Mouse (Mus musculus) stomach, embryonic 14.5 days (tissue): ENCODE results near the gene Nf1. TPM values are rescaled to one million over a fixed set of nuclear protein-coding genes. Genes with fewer than 3 reads are reported as not detected.

Source experiments
- ATAC-seq: fragments of 200-750 bp; cut with Nextera tagmentation; 2 replicates; pipeline ENCODE4 v1.8.0; 2017; ENCODE audit warnings: low read depth, moderate TSS enrichment; ENCODE audit not compliant: insufficient number of reproducible peaks, insufficient read depth, low FRiP score
- H3K27ac ChIP-seq: fragments of 300-500 bp; sonication (generic); 2 replicates; pipeline ENCODE4 v1.5.1; 2014; ENCODE audit warnings: mild to moderate bottlenecking, low read length, moderate library complexity, mixed read lengths
- H3K27me3 ChIP-seq: fragments of 300-500 bp; sonication (generic); 2 replicates; pipeline ENCODE4 v1.6.1; 2014; ENCODE audit warnings: low read length, control low read depth, mixed read lengths; ENCODE audit not compliant: control insufficient read depth, insufficient read depth
- H3K36me3 ChIP-seq: fragments of 300-500 bp; sonication (generic); 2 replicates; pipeline ENCODE4 v1.6.1; 2014; ENCODE audit warnings: mild to moderate bottlenecking, control low read depth, low read length, moderate library complexity, mixed read lengths; ENCODE audit not compliant: control insufficient read depth, insufficient read depth
- H3K4me1 ChIP-seq: fragments of 300-500 bp; sonication (generic); 2 replicates; pipeline ENCODE4 v1.6.1; 2014; ENCODE audit warnings: low read length, control low read depth, mixed read lengths; ENCODE audit not compliant: control insufficient read depth, insufficient read depth
- H3K4me2 ChIP-seq: fragments of 300-500 bp; sonication (generic); replicated peaks from 2 replicates; pipeline ENCODE4 v1.6.1; 2014; ENCODE audit warnings: low read depth, low read length, control low read depth
- H3K4me3 ChIP-seq: fragments of 300-500 bp; sonication (generic); 2 replicates; pipeline ENCODE4 v1.5.1; 2014; ENCODE audit warnings: low read depth, low read length, control low read depth
- H3K9ac ChIP-seq: fragments of 300-500 bp; sonication (generic); replicated peaks from 2 replicates; pipeline ENCODE4 v1.6.1; 2014; ENCODE audit warnings: low read depth, mild to moderate bottlenecking, control low read depth, low read length, moderate library complexity, mixed read lengths
- H3K9me3 ChIP-seq: fragments of 300-500 bp; sonication (generic); 2 replicates; pipeline ENCODE4 v1.6.1; 2016; ENCODE audit warnings: low read depth, low read length, control low read depth; ENCODE audit not compliant: control insufficient read depth
- WGBS: fragments of 180-500 bp; shearing (Covaris S2); extraction: QIAGEN DNeasy Blood & Tissue Kit; methylation state at CpG from one replicate; pipeline ENCODE4 v1.1.7; 2014; 5-methylcytosine and 5-hydroxymethylcytosine counted together
- polyA plus RNA-seq: library from polyadenylated mRNA; unstranded; fragments of >200 nt; fragmentation: Nextera tagmentation; extraction: Ambion mirVana; gene quantifications from 2 replicates; pipeline ENCODE4 v1.2.1, GENCODE M21; 2014

Nf1 gene
- polyA plus RNA-seq, 1 experiment from 2014 or later: 16.9 TPM

DNA sequence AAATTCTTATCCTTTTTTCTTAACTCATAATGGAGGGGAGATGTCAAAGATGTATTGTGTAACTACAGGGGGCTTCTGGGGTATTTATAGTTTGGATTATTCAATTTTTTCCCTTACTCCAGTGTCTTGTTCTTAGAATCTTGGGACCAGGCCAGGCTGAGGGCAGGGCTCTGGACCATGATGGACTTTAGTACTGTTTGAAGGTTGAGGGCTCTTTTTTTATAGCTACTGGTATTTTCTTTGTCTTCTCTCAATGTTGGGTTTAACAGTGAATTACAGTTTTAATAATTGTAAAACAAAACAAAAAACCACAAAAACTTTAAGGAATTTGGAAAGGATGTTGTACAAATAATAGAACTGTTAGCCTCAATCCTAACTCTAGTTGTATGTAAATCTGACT lies 113.5 kb downstream of the Nf1 start:
- ATAC-seq: no peak
- H3K27ac ChIP-seq: no peak overlapping the region
- no peaks in the 10 kb centered on the region for H3K27me3 ChIP-seq
- H3K9me3 ChIP-seq: no peaks in the 10 kb centered on the region
- H3K4me2 ChIP-seq: no peak overlapping the region
- H3K9ac ChIP-seq: no peak overlapping the region
- no peaks in the 10 kb centered on the region for H3K4me1 ChIP-seq
- no peak overlapping the region for H3K4me3 ChIP-seq
- peaks cover 35% of the 10 kb centered on the region for H3K36me3 ChIP-seq

- Histone ChIP-seq H3K4me3 (no peak overlapping the region), H3K27me3 (no peaks in the 10 kb centered on the region), H3K9me3 (no peaks in the 10 kb centered on the region), H3K9ac (no peak overlapping the region), H3K4me2 (no peak overlapping the region), H3K4me1 (no peaks in the 10 kb centered on the region), H3K27ac (no peak overlapping the region), H3K36me3 (peaks cover 24% of the 10 kb centered on the region)
- 78% methylated on average over 3 of the region's 3 CpGs for WGBS
- ATAC-seq: no peak
Measured at GRCm38 (mm10) chr11:79457928-79458327, 118.4 kb downstream of the Nf1 start.

DNA sequence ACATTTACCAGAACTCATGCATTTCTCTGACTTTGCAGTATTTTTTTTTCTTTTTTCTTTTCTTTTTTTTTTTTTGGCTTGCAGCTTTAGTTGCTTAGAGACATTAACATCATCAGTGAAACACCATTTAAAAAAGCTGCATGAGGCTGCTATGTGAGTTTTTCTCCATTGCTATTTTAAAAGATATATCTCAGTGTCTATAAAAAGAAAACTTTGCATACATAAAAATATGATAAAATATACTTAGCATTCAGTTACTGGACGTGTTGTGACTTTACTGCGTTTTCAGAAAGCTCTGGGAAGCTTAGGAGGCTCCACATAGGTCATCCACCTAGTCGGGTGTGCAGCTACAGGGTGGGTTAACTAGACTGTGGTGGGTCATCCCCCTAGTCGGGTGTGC lies 120.4 kb downstream of the Nf1 start:
- Histone ChIP-seq H3K9me3 (no peaks in the 10 kb centered on the region), H3K4me3 (no peak overlapping the region), H3K4me1 (no peaks in the 10 kb centered on the region), H3K27me3 (no peaks in the 10 kb centered on the region), H3K9ac (no peak overlapping the region), H3K36me3 (peaks cover 23% of the 10 kb centered on the region; the same call in 1 of the 2 replicates), H3K27ac (no peak overlapping the region), H3K4me2 (no peak overlapping the region)
- no peak for ATAC-seq
- WGBS: 92% methylated on average over 4 of the region's 4 CpGs

DNA sequence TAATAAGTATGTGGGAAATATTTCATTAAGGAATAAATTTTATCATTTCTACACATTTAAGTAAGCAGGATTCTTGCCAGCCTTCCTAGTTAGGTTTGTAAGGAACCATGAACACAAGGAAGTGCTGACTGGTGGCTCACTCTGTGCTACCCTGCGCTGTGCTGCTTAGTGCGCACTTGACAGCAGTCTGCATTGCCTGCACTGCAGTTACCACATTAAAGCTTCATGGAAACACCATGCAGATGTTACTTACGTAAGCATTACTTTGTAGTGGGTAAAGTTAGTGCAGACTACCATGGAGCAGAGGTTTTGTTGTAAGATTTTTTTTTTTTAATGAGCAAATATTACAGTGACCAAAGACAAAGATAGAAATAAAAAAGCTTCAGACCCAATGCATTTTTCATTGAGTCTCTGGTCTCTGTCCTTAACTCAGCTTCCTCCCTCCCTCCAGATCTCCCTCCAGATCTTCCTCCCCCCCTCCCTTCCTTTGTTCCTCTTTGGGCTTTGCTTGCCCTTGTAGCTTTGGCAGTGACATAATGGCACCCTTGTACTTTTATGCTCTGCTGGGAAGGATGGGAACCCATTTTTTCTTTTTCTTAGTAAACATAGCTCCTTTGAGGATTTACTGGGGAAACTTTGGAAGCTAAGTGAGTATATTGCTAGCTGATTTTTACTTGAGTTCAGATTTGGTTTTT lies 121.4 kb downstream of the Nf1 start:
- Histone ChIP-seq H3K9ac (no peak overlapping the region), H3K36me3 (peaks cover 20% of the 10 kb centered on the region; the same call in 1 of the 2 replicates), H3K9me3 (no peaks in the 10 kb centered on the region), H3K4me1 (no peaks in the 10 kb centered on the region), H3K27me3 (no peaks in the 10 kb centered on the region), H3K4me2 (no peak overlapping the region), H3K27ac (no peak overlapping the region), H3K4me3 (no peak overlapping the region)
- WGBS: 91% methylated on average over 3 of the region's 3 CpGs
- ATAC-seq: no peak

GRCm38 (mm10) chr11:79468097-79468496 lies 128.6 kb downstream of the Nf1 start:
- Histone ChIP-seq H3K27ac (no peak overlapping the region), H3K27me3 (no peaks in the 10 kb centered on the region)

DNA sequence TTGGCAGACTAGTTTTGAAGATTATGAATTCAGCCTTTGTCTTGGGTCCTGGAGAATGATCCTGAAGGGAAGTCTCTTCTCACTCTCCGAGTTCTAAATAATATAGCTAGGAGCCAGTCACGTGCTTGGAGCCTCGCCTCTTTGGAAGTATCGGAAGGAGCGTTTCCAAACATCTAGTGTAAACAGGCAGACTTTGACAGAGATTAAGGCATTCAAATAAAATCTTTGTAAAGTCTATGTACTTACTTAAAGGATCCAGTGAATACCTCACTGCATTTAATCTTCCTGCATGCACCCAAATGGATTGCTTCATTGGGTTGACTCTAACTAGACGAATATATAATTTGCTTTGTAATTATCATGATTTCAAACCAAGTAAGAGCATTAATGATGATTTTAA lies 143.9 kb downstream of the Nf1 start:
- Histone ChIP-seq H3K36me3 (peaks cover under 1% of the 10 kb centered on the region), H3K9ac (no peak overlapping the region), H3K27ac (no peak overlapping the region), H3K27me3 (no peaks in the 10 kb centered on the region), H3K9me3 (no peaks in the 10 kb centered on the region), H3K4me2 (no peak overlapping the region), H3K4me3 (no peak overlapping the region), H3K4me1 (0 out of 2 replicates have a peak, but pooled peaks cover 3% of the 10 kb centered on the region)
- no peak for ATAC-seq
- 59% methylated on average over 6 of the region's 6 CpGs for WGBS

More at GRCm38 (mm10) chr11:79468097-79468496, 128.6 kb downstream of the Nf1 start:
- ATAC-seq: no peak
- Histone ChIP-seq H3K9me3 (no peaks in the 10 kb centered on the region), H3K4me3 (no peak overlapping the region), H3K4me1 (no peaks in the 10 kb centered on the region), H3K9ac (no peak overlapping the region), H3K4me2 (no peak overlapping the region), H3K36me3 (peaks cover 39% of the 10 kb centered on the region)
- 67% methylated on average over 1 of the region's 1 CpGs for WGBS

- Histone ChIP-seq H3K9me3 (no peaks in the 10 kb centered on the region), H3K36me3 (peaks cover under 1% of the 10 kb centered on the region; the same call in 1 of the 2 replicates), H3K4me2 (no peak overlapping the region), H3K9ac (no peak overlapping the region), H3K27ac (no peak overlapping the region), H3K27me3 (no peaks in the 10 kb centered on the region), H3K4me3 (no peak overlapping the region), H3K4me1 (peaks cover 3% of the 10 kb centered on the region; the same call in 1 of the 2 replicates)
- ATAC-seq: no peak
- 60% methylated on average over 7 of the region's 7 CpGs for WGBS
Measured at GRCm38 (mm10) chr11:79483876-79484528, 144.5 kb downstream of the Nf1 start.

DNA sequence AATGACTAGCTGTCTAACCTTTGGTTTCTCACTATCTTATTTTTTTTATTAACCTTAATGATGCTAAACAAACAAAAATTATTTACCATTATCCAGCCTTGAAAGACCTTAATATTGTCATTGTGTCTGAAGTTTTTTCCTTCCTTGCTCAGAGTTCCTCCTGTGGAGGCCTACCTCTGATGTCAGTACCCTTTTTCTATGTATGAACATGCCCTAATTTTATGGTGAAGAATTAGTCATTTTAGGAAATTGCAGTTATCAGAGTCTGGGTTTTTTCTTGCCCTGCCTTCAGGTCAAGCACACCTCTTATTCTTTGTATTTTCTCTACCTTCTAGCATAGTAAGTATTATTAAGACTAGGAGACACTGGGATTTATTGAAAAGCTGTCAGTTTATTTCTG lies 145.2 kb downstream of the Nf1 start:
- Histone ChIP-seq H3K36me3 (peaks cover 3% of the 10 kb centered on the region; the same call in 1 of the 2 replicates), H3K4me3 (no peak overlapping the region), H3K9ac (no peak overlapping the region), H3K27ac (no peak overlapping the region), H3K27me3 (no peaks in the 10 kb centered on the region), H3K9me3 (no peaks in the 10 kb centered on the region), H3K4me1 (peaks cover 7% of the 10 kb centered on the region; the same call in 1 of the 2 replicates), H3K4me2 (no peak overlapping the region)
- no peak for ATAC-seq
